Mouse (Mus musculus) ZHBTc4 (cell line): ENCODE measurements at regions not wholly inside any gene's neighbourhood (a gene's known extent, or its start where the extent isn't known, plus 50 kb on each side); places are given as distances from the start of the nearest gene placed in this dataset.
A peak's percentile ranks its signal among the peaks of the same experiment; 100 is the strongest.

ENCODE experiments used
- DNase-seq: peaks from one replicate; pipeline ENCODE4 v3.0.0-alpha.2; 2011; ENCODE audit warnings: low read depth, low spot score

DNA sequence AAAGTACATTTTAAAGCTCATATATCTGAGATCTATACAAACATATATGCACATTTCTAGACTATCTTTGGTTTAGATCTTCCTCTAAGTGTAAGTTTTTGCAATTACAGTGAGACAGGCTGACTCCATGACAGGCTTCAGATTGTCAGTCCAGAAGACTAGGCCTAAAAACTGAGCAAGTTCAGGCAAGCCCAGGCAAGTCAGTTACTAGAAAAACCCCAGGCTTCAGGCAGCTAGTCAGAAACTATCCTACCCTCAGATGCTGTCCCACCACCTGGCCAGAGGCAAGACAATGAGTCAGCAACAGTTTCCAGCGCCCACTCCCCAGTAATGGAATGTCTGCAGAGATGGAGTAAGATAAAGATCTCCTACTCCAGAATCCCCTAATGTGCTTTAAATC lies 53.4 kb upstream of the Qrfpr start:
- peak; percentile 12 for DNase-seq
